Mouse (Mus musculus) kidney, adult 2 months (tissue): ENCODE measurements around the gene Psmf1. TPM values are rescaled to one million over a fixed set of nuclear protein-coding genes. Genes with fewer than 3 reads are reported as not detected.

Source experiments
- DNase-seq: peaks from one replicate; pipeline ENCODE4 v3.0.0; 2021
- H3K27ac ChIP-seq: fragments of 200-500 bp; 2 replicates; pipeline ENCODE4 v1.5.1; 2012; ENCODE audit warnings: low read depth, low read length, control low read depth, inconsistent platforms; ENCODE audit not compliant: insufficient read depth
- H3K27me3 ChIP-seq: fragments of 200-500 bp; replicated peaks from 2 replicates; pipeline ENCODE4 v1.6.1; 2012; ENCODE audit warnings: mild to moderate bottlenecking, moderate library complexity, low read length, inconsistent platforms; ENCODE audit not compliant: control insufficient read depth, insufficient read depth
- H3K36me3 ChIP-seq: fragments of 200-500 bp; 2 replicates; pipeline ENCODE4 v1.6.1; 2012; ENCODE audit warnings: mild to moderate bottlenecking, moderate library complexity, low read length, inconsistent platforms; ENCODE audit not compliant: control insufficient read depth, insufficient read depth
- H3K4me1 ChIP-seq: fragments of 200-500 bp; 2 replicates; pipeline ENCODE4 v1.6.1; 2011; ENCODE audit warnings: low read length; ENCODE audit not compliant: control insufficient read depth, insufficient read depth
- H3K4me3 ChIP-seq: fragments of 200-500 bp; 2 replicates; pipeline ENCODE4 v1.5.1; 2011; ENCODE audit warnings: mild to moderate bottlenecking, low read depth, low read length, control low read depth; ENCODE audit not compliant: insufficient read depth
- CTCF ChIP-seq: fragments of 200-500 bp; conservative IDR thresholded peaks from 2 replicates; pipeline ENCODE4 v1.5.1; 2011; ENCODE audit warnings: low read depth, mild to moderate bottlenecking, control low read depth, low read length, moderate library complexity, mixed read lengths; ENCODE audit not compliant: insufficient read depth, insufficient read length
- POLR2A ChIP-seq: fragments of 200-500 bp; IDR thresholded peaks from one replicate; pipeline ENCODE4 v1.6.1; 2011; ENCODE audit warnings: low read depth, low read length, control low read depth
- WGBS: fragments of 180-500 bp; shearing (Covaris S2); methylation state at CpG from one replicate; pipeline ENCODE4 v1.1.7; 2018; 5-methylcytosine and 5-hydroxymethylcytosine counted together
- polyA plus RNA-seq: library from polyadenylated mRNA; depleted of rRNA; stranded (reverse); fragments of >200 nt; gene quantifications from 2 replicates; pipeline ENCODE4 v1.2.3, GENCODE M21; 2012

Gene Psmf1
- polyA plus RNA-seq, 1 experiment, result 47.1 TPM

GRCm38 (mm10) chr2:151747847-151748705, 4.1 kb upstream of the Psmf1 start:
- DNase-seq, result peak; percentile 70
- H3K4me1 ChIP-seq, result no peaks in the 10 kb centered on the region
- no peaks in the 10 kb centered on the region for H3K36me3 ChIP-seq
- H3K4me3 ChIP-seq, result no peak overlapping the region
- WGBS, result 39% methylated on average over 19 of the region's 19 CpGs
- no peak overlapping the region for H3K27ac ChIP-seq
- no peak for TF ChIP-seq POLR2A
- TF ChIP-seq CTCF, result peak; percentile 73
- H3K27me3 ChIP-seq, result no peaks in the 10 kb centered on the region

GRCm38 (mm10) chr2:151742850-151743679, 921 bp downstream of the Psmf1 start:
- 63% methylated on average over 6 of the region's 6 CpGs for WGBS

DNA sequence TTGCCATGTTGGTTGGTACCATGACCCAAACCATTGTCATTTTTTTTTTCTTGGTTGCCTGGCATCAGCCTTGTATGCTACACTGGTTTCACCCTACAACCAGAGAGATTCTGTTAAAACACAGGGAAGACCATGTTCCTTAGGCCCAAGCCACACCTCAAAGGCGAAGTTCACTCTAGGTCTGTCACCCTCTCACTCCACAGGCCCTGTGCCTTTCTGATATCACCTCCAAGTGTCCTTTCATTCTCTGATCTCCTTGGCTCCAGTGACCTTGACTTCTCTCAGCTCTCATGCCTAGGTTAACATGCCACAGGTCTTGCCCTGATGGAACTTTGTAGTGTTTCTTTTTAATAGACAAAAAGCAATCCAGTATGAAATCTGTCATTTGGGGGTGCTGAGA, 1.9 kb downstream of the Psmf1 start:
- WGBS, result 97% methylated on average over 1 of the region's 1 CpGs
- no peak for DNase-seq
- TF ChIP-seq POLR2A (no peak), CTCF (no peak)
- peaks cover 11% of the 10 kb centered on the region; the same call in 1 of the 2 replicates for H3K4me1 ChIP-seq
- no peaks in the 10 kb centered on the region for H3K36me3 ChIP-seq
- no peak overlapping the region for H3K27ac ChIP-seq
- no peak overlapping the region for H3K4me3 ChIP-seq
- no peaks in the 10 kb centered on the region for H3K27me3 ChIP-seq

More at GRCm38 (mm10) chr2:151742850-151743679, 921 bp downstream of the Psmf1 start:
- H3K4me1 ChIP-seq, result peaks cover 11% of the 10 kb centered on the region; the same call in 1 of the 2 replicates
- no peak for DNase-seq
- no peak overlapping the region for H3K27ac ChIP-seq
- TF ChIP-seq CTCF, result no peak
- no peak for TF ChIP-seq POLR2A
- H3K36me3 ChIP-seq, result no peaks in the 10 kb centered on the region
- H3K27me3 ChIP-seq, result no peaks in the 10 kb centered on the region
- no peak overlapping the region for H3K4me3 ChIP-seq

DNA sequence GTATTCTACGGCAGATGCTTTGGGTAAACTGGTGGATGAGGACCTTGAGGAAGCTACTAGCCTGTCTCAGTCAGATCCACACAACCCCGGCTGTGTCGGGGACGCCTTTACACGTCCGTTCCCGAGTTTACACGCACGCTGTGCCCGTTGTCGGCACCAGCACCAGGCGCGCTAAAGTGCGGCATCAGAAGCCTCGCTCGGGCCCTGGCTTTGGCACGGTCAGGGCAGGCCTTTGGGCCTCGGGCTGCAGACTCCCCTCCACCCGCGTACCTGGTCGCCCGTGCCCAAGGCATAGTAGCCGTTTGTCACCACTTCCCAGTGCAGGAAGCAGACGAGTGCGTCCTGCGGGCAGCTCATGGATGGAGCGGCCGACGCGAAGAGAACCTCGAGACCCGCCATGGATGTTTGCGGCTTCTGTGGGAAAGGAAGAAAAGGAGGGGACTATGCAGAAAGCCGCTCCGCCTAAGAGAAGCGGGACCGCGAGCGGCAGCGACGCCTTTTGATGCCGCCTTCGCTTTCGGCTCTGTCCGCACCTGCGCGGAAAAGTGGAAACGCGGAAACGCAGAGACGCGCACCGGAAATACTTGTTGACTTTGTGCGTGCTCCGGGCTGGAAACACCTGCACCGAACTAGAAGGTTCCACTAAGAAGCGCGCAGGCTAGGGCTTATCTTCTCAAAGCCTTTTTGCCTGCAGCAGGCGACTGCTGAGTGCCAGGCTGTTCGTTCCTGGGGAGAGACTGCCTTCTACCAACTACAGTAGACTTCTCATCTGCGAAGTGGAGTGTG, 3.1 kb downstream of the Psmf1 start:
- no peak for TF ChIP-seq CTCF
- TF ChIP-seq POLR2A, result peak; percentile 72
- H3K4me3 ChIP-seq, result peak overlapping the region; percentile 71
- DNase-seq, result peak; percentile 92
- no peaks in the 10 kb centered on the region for H3K27me3 ChIP-seq
- no peaks in the 10 kb centered on the region for H3K36me3 ChIP-seq
- peaks cover 11% of the 10 kb centered on the region; the same call in 1 of the 2 replicates for H3K4me1 ChIP-seq
- under 1% methylated on average over 61 of the region's 61 CpGs for WGBS
- 0 out of 2 replicates have a peak overlapping the region, but pooled peaks have one; percentile 6 for H3K27ac ChIP-seq

- Histone ChIP-seq H3K4me3 (no peak overlapping the region), H3K27ac (no peak overlapping the region)
- TF ChIP-seq CTCF, result no peak
- no peak for TF ChIP-seq POLR2A
Measured at GRCm38 (mm10) chr2:151739505-151739904, 4.5 kb downstream of the Psmf1 start.

GRCm38 (mm10) chr2:151739081-151739480, 4.9 kb downstream of the Psmf1 start:
- Histone ChIP-seq H3K4me1 (peaks cover 11% of the 10 kb centered on the region; the same call in 1 of the 2 replicates), H3K36me3 (no peaks in the 10 kb centered on the region), H3K4me3 (no peak overlapping the region), H3K27me3 (no peaks in the 10 kb centered on the region), H3K27ac (no peak overlapping the region)
- 77% methylated on average over 3 of the region's 3 CpGs for WGBS
- TF ChIP-seq POLR2A (no peak), CTCF (no peak)
- no peak for DNase-seq

More at GRCm38 (mm10) chr2:151739505-151739904, 4.5 kb downstream of the Psmf1 start:
- 82% methylated on average over 7 of the region's 7 CpGs for WGBS
- Histone ChIP-seq H3K36me3 (no peaks in the 10 kb centered on the region), H3K4me1 (peaks cover 11% of the 10 kb centered on the region; the same call in 1 of the 2 replicates), H3K27me3 (no peaks in the 10 kb centered on the region)
- no peak for DNase-seq
